Mouse (Mus musculus) liver, postnatal 0 days (tissue): ENCODE results near the gene Prom1.

ENCODE experiments used
- CTCF ChIP-seq: sonication (generic); IDR thresholded peaks from 2 replicates; pipeline ENCODE4 v1.5.1; 2016; ENCODE audit warnings: antibody characterized with exemption, low read depth
- EP300 ChIP-seq: IDR thresholded peaks from 2 replicates; pipeline ENCODE4 v1.6.1; 2016; ENCODE audit warnings: antibody characterized with exemption, low read depth, mild to moderate bottlenecking

GRCm38 (mm10) chr5:44096996-44097395, 4.8 kb downstream of the Prom1 start:
- TF ChIP-seq CTCF (no peak), EP300 (no peak)
